In the genomic region with DNA sequence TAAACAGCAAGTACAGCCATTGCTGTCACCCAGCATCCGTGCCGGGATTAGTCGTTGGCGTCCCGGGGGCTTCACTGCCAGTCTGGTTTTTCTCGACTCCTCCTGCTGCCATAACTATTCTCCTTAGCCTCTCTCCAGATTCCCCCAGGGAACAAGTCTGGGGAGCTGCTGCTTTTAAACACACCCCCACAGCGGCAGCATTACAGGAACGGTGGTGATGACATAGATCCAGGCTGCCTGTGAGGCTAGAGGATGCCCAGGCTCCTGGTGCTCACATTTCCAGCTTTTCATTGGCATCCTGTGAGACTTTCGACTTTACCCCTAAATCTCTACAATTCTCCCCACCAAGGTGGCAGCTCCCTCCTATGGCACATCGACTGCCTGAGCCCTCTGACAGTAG, we compare ENCODE assay signal across 21 mouse cellular contexts.
DNase-seq lines count a peak whose midpoint lies in the region.
"Had no signal": no experiment of that assay in that cellular context is flagged by ENCODE, and none has a peak within 500 bp of the region (broad histone marks: within the 10 kb centered on the region; RNA-seq: fewer than 3 reads in every experiment).

No protein-coding gene starts in this region.

- WGBS in forebrain, embryonic 10.5 days: 78% methylated on average over 10 of the region's 10 CpGs

- H3K9me3 ChIP-seq in forebrain, embryonic 10.5 days: no peaks in the 10 kb centered on the region
- H3K9me3 ChIP-seq: embryonic facial prominence, embryonic 15.5 days; forebrain, embryonic 15.5 days; heart, embryonic 13.5 days; hindbrain, embryonic 12.5 days; liver, embryonic 13.5 days had no signal

- DNase-seq in frontal cortex, postnatal 36 days (ENCODE audit: low spot score in 2 of 2): peak; percentile 36 to 40
- DNase-seq in frontal cortex, postnatal 14 days (ENCODE audit: low spot score in 2 of 2): no peak
- peak; percentile 34 for DNase-seq in layer of hippocampus, adult 9-11 months
- no peak for DNase-seq in layer of hippocampus, postnatal 14 days (ENCODE audit: low spot score in 2 of 2)
- DNase-seq in retina, postnatal 1 day: peak; percentile 20
- no peak for DNase-seq in retina, embryonic 14.5 days (ENCODE audit: low spot score)
- peak; percentile 30 to 33 for DNase-seq in right cerebral cortex, postnatal 36 days (ENCODE audit: low spot score in 2 of 2)
- DNase-seq in forebrain, embryonic 10.5 days (ENCODE audit: extremely low spot score, low spot score): no peak
- DNase-seq: adrenal gland, postnatal 14 days; cerebellum, adult 8-10 months; gastrocnemius, postnatal 36 days; heart, adult 2 months; heart, postnatal 14 days; kidney, postnatal 25 days; liver, embryonic 13.5 days; lung, adult 2 months; lung, postnatal 14 days had no signal

- peaks cover 33% of the 10 kb centered on the region for H3K4me1 ChIP-seq in forebrain, embryonic 10.5 days
- H3K4me1 ChIP-seq: embryonic facial prominence, embryonic 15.5 days; heart, embryonic 13.5 days; liver, embryonic 13.5 days had no signal

- H3K36me3 ChIP-seq in forebrain, embryonic 10.5 days (replicated peaks): no peaks in the 10 kb centered on the region
- H3K36me3 ChIP-seq: embryonic facial prominence, embryonic 15.5 days; forebrain, embryonic 15.5 days; heart, embryonic 13.5 days; hindbrain, embryonic 12.5 days; liver, embryonic 13.5 days had no signal

- H3K4me3 ChIP-seq in forebrain, embryonic 10.5 days: no peak overlapping the region
- H3K4me3 ChIP-seq: embryonic facial prominence, embryonic 15.5 days; forebrain, embryonic 15.5 days; heart, adult 2 months; heart, embryonic 13.5 days; hindbrain, embryonic 12.5 days; liver, embryonic 13.5 days had no signal

- no peaks in the 10 kb centered on the region for H3K27me3 ChIP-seq in forebrain, embryonic 10.5 days (ENCODE audit: poor library complexity, severe bottlenecking)
- H3K27me3 ChIP-seq: embryonic facial prominence, embryonic 15.5 days; forebrain, embryonic 15.5 days; liver, embryonic 13.5 days had no signal

- no peak overlapping the region for H3K27ac ChIP-seq in forebrain, embryonic 10.5 days
- H3K27ac ChIP-seq: embryonic facial prominence, embryonic 15.5 days; forebrain, embryonic 15.5 days; heart, adult 2 months; heart, embryonic 13.5 days; hindbrain, embryonic 12.5 days; liver, embryonic 13.5 days had no signal

Comparison
In these comparisons a context has a peak if more than half of its experiments do, and no peak if none do; other contexts are left out.
1. DNase-seq: peak in frontal cortex, postnatal 36 days (2 of 2), layer of hippocampus, adult 9-11 months (single experiment), retina, postnatal 1 day (single experiment) and right cerebral cortex, postnatal 36 days (2 of 2); none in frontal cortex, postnatal 14 days (0 of 2), layer of hippocampus, postnatal 14 days (0 of 2), retina, embryonic 14.5 days (single experiment) and forebrain, embryonic 10.5 days (single experiment).